Mouse (Mus musculus) embryonic facial prominence, embryonic 13.5 days (tissue): ENCODE measurements at regions not wholly inside any gene's neighbourhood (a gene's known extent, or its start where the extent isn't known, plus 50 kb on each side); places are given as distances from the start of the nearest gene placed in this dataset. TPM values are rescaled to one million over a fixed set of nuclear protein-coding genes. Genes with fewer than 3 reads are reported as not detected.
"Not testable (repeated sequence)": the region's sequence is repeated elsewhere in the genome, so short reads cannot be mapped to it uniquely, and the experiment has no call there.

Experiments
- ATAC-seq: fragments of 200-750 bp; cut with Nextera tagmentation; 2 replicates; pipeline ENCODE4 v1.8.0; 2017; ENCODE audit warnings: low read depth; ENCODE audit not compliant: insufficient number of reproducible peaks, insufficient read depth, low FRiP score, low TSS enrichment
- H3K27ac ChIP-seq: fragments of 300-500 bp; sonication (generic); 2 replicates; pipeline ENCODE4 v1.5.1; 2015; ENCODE audit warnings: moderate library complexity, mild to moderate bottlenecking, inconsistent platforms
- H3K27me3 ChIP-seq: fragments of 300-500 bp; sonication (generic); 2 replicates; pipeline ENCODE4 v1.6.1; 2015; ENCODE audit warnings: mild to moderate bottlenecking, inconsistent platforms
- H3K36me3 ChIP-seq: fragments of 300-500 bp; sonication (generic); 2 replicates; pipeline ENCODE4 v1.6.1; 2015; ENCODE audit warnings: mild to moderate bottlenecking, inconsistent platforms
- H3K4me1 ChIP-seq: fragments of 300-500 bp; sonication (generic); 2 replicates; pipeline ENCODE4 v1.6.1; 2015; ENCODE audit warnings: inconsistent platforms
- H3K4me2 ChIP-seq: fragments of 300-500 bp; sonication (generic); 2 replicates; pipeline ENCODE4 v1.6.1; 2015; ENCODE audit warnings: moderate library complexity, mild to moderate bottlenecking, inconsistent platforms
- H3K4me3 ChIP-seq: fragments of 300-500 bp; sonication (generic); 2 replicates; pipeline ENCODE4 v1.5.1; 2015; ENCODE audit warnings: mild to moderate bottlenecking, inconsistent platforms
- H3K9ac ChIP-seq: fragments of 300-500 bp; sonication (generic); 2 replicates; pipeline ENCODE4 v1.6.1; 2015; ENCODE audit warnings: mild to moderate bottlenecking, inconsistent platforms
- H3K9me3 ChIP-seq: fragments of 300-500 bp; sonication (generic); 2 replicates; pipeline ENCODE4 v1.6.1; 2016; ENCODE audit warnings: inconsistent platforms
- WGBS: fragments of 180-500 bp; shearing (Covaris S2); methylation state at CpG from one replicate; pipeline ENCODE4 v1.1.7; 2015; ENCODE audit warnings: mixed read lengths; 5-methylcytosine and 5-hydroxymethylcytosine counted together
- microRNA-seq: library from miRNA; unstranded; fragments of <30 nt; microRNA quantifications from one replicate; pipeline ENCODE4, GENCODE M21; 2016

GRCm38 (mm10) chr12:15064351-15064750 lies 752.4 kb downstream of the Trib2 start:
- Histone ChIP-seq H3K9me3 (no peaks in the 10 kb centered on the region), H3K4me1 (no peaks in the 10 kb centered on the region), H3K9ac (no peak overlapping the region), H3K27me3 (no peaks in the 10 kb centered on the region), H3K4me2 (no peak overlapping the region), H3K36me3 (no peaks in the 10 kb centered on the region), H3K27ac (no peak overlapping the region), H3K4me3 (no peak overlapping the region)
- no peak for ATAC-seq
- WGBS, result 78% methylated on average over 1 of the region's 1 CpGs

- H3K36me3 ChIP-seq, result no peaks in the 10 kb centered on the region
- 94% methylated on average over 5 of the region's 5 CpGs for WGBS
- H3K9me3 ChIP-seq, result no peaks in the 10 kb centered on the region
- no peak overlapping the region for H3K9ac ChIP-seq
- no peak overlapping the region for H3K4me2 ChIP-seq
- no peak overlapping the region for H3K27ac ChIP-seq
- no peaks in the 10 kb centered on the region for H3K4me1 ChIP-seq
- H3K27me3 ChIP-seq, result no peaks in the 10 kb centered on the region
- H3K4me3 ChIP-seq, result no peak overlapping the region
- no peak for ATAC-seq
Observed at GRCm38 (mm10) chr12:15051387-15051786, 765.3 kb downstream of the Trib2 start.

- no peaks in the 10 kb centered on the region for H3K4me1 ChIP-seq
- H3K4me2 ChIP-seq, result no peak overlapping the region
- H3K4me3 ChIP-seq, result no peak overlapping the region
- no peaks in the 10 kb centered on the region for H3K36me3 ChIP-seq
- no peaks in the 10 kb centered on the region for H3K9me3 ChIP-seq
- 91% methylated on average over 2 of the region's 2 CpGs for WGBS
- ATAC-seq, result no peak
- H3K27ac ChIP-seq, result no peak overlapping the region
- no peaks in the 10 kb centered on the region for H3K27me3 ChIP-seq
- no peak overlapping the region for H3K9ac ChIP-seq
Observed at GRCm38 (mm10) chr12:15043264-15043663, 773.5 kb downstream of the Trib2 start.

GRCm38 (mm10) chr12:15011091-15011490 lies 805.6 kb downstream of the Trib2 start:
- Histone ChIP-seq H3K27me3 (no peaks in the 10 kb centered on the region), H3K4me1 (no peaks in the 10 kb centered on the region)
- no peak for ATAC-seq

GRCm38 (mm10) chr12:15002401-15002800 lies 814.3 kb downstream of the Trib2 start:
- not testable (repeated sequence) for H3K9ac ChIP-seq, H3K27ac ChIP-seq, H3K4me2 ChIP-seq, H3K4me3 ChIP-seq, H3K27me3 ChIP-seq, ATAC-seq, H3K9me3 ChIP-seq, H3K36me3 ChIP-seq, H3K4me1 ChIP-seq
- WGBS, result 57% methylated on average over 1 of the region's 1 CpGs

More at GRCm38 (mm10) chr12:15011091-15011490, 805.6 kb downstream of the Trib2 start:
- Histone ChIP-seq H3K9ac (no peak overlapping the region), H3K4me2 (no peak overlapping the region), H3K36me3 (no peaks in the 10 kb centered on the region), H3K4me3 (no peak overlapping the region), H3K27ac (no peak overlapping the region), H3K9me3 (no peaks in the 10 kb centered on the region)

Small RNA genes in the stretch of these regions (microRNA-seq; reads per million reads assigned to microRNA genes)
- gene Gm27682, result not detected
